8 mouse cellular contexts compared by ENCODE assay signal in the genomic region with DNA sequence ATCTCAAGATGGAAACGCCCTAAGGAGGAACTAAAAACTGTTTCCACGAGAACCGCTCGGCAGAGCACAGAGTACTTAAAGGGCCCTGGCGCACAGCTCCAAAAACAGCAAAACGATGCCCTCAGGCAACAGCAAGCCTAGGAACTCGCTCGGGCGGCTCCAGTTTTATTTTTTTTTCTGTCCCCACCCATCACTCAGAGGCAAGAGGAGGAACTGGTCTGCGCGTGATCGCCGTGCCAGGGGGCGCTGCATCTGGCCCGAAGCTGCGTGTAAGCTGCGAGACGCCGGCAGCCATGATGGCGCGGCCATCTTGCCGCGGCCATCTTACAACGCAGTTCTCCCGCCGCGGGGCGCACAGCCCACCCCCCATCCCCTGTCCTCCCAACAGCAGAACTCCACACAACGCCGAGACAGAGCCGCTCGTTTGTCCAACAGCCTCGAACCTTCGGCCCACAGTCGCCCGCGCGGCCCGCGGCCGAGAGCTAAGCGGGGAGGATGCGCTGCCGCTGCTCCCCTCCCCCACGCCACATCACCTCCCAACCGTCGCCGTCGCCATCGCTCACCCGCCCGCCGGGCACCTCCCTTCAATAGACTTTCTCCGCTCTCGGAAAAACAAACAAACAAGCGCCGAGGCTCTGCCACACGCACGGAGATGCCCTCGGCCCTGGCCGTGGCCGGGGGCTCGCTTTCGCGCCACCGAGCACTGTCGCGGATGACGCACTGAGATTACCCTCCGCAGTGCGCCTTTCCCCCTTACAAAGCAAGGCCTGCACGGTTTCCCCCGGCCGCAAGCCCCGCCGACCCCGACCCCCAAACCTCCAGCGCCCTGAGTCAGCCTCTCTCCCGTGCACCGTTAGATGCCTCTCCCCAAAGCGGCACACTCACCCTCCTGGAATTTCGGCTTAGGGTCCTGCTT. TPM values are rescaled to one million over a fixed set of nuclear protein-coding genes. Genes with fewer than 3 reads are reported as not detected.
DNase-seq lines count a peak whose midpoint lies in the region; ATAC-seq and TF ChIP-seq lines count a peak whose summit lies in the region.

No protein-coding gene starts in this region.

- in situ Hi-C loops in CH12.LX (cut with MboI; ENCODE audit: low pct_ligation_motif_present, low pct_unique_long_range_greater_than_20kb, low sequenced_read_pairs): loop anchor here (5.0 kb wide), 1 partner anchor 83 kb away; no protein-coding TSS in a partner anchor

- no peak overlapping the region for H3K4me2 ChIP-seq in CH12.LX (ENCODE audit: insufficient read depth, low read depth, poor library complexity, severe bottlenecking)
- H3K4me2 ChIP-seq in forebrain, embryonic 12.5 days: peak overlapping the region; percentile 93
- peak overlapping the region; percentile 89 for H3K4me2 ChIP-seq in heart, postnatal 0 days (ENCODE audit: low read depth, low read length)
- peak overlapping the region; percentile 80 for H3K4me2 ChIP-seq in liver, postnatal 0 days (ENCODE audit: low read depth, low read length)
- H3K4me2 ChIP-seq in neural tube, embryonic 14.5 days (ENCODE audit: low read depth, low read length): peak overlapping the region; percentile 68

- ATAC-seq in forebrain, embryonic 12.5 days (ENCODE audit: low FRiP score): peak; percentile 76
- peak; percentile 74 for ATAC-seq in heart, postnatal 0 days (ENCODE audit: insufficient read depth, low read depth)
- peak; percentile 75 for ATAC-seq in liver, postnatal 0 days
- ATAC-seq in neural tube, embryonic 14.5 days (ENCODE audit: low read depth): peak; percentile 71

- peak; percentile 87 for DNase-seq in CH12.LX (ENCODE audit: extremely low read depth)
- peak; percentile 85 for DNase-seq in c-Kit-positive CD71-positive TER-119-positive erythroid progenitor cells, embryonic 14.5 days (ENCODE audit: low spot score)
- peak; percentile 89 for DNase-seq in heart, postnatal 0 days (ENCODE audit: low spot score)
- DNase-seq in large intestine, adult 2 months (ENCODE audit: low read depth, low spot score): peak; percentile 61
- peak; percentile 92 for DNase-seq in liver, postnatal 0 days
- DNase-seq in testis, postnatal 10 days (ENCODE audit: low spot score): peak; percentile 90

- peaks cover 0 to 31% of the 10 kb centered on the region in 2 experiments; a peak in 3 of 4 replicates for H3K4me1 ChIP-seq in CH12.LX (ENCODE audit: control insufficient read depth in 1 of 2, insufficient read depth in 2 of 2)
- peaks cover 16% of the 10 kb centered on the region for H3K4me1 ChIP-seq in forebrain, embryonic 12.5 days
- H3K4me1 ChIP-seq in heart, postnatal 0 days (ENCODE audit: control insufficient read depth, insufficient read depth): peaks cover 18% of the 10 kb centered on the region
- peaks cover 18% of the 10 kb centered on the region for H3K4me1 ChIP-seq in liver, postnatal 0 days (ENCODE audit: insufficient read depth)
- peaks cover 30% of the 10 kb centered on the region for H3K4me1 ChIP-seq in neural tube, embryonic 14.5 days (ENCODE audit: control insufficient read depth, insufficient read depth, low read length)

- under 1% methylated on average over 81 of the region's 82 CpGs for WGBS in forebrain, embryonic 12.5 days
- WGBS in heart, postnatal 0 days: under 1% methylated on average over 81 of the region's 82 CpGs
- WGBS in large intestine, adult 2 months: under 1% methylated on average over 82 of the region's 82 CpGs
- WGBS in liver, postnatal 0 days (ENCODE audit: insufficient replicate concordance): under 1% methylated on average over 82 of the region's 82 CpGs
- under 1% methylated on average over 81 of the region's 82 CpGs for WGBS in neural tube, embryonic 14.5 days

- TF ChIP-seq CTCF in CH12.LX (conservative IDR thresholded peaks at IDR 0.05 in 1 of 2, IDR thresholded peaks at IDR 0.05 in 1 of 2; ENCODE audit: low read depth in 2 of 2, low read length in 2 of 2): peak in 1 of 2 experiments; percentile 81; a peak in 2 of 4 replicates
- peak; percentile 64 for TF ChIP-seq CTCF in heart, postnatal 0 days (IDR thresholded peaks at IDR 0.05; ENCODE audit: low read depth)
- peak; percentile 90 for TF ChIP-seq CTCF in liver, postnatal 0 days (IDR thresholded peaks at IDR 0.05; ENCODE audit: low read depth)

- no peaks in the 10 kb centered on the region for H3K27me3 ChIP-seq in CH12.LX (replicated peaks)
- no peaks in the 10 kb centered on the region for H3K27me3 ChIP-seq in forebrain, embryonic 12.5 days
- H3K27me3 ChIP-seq in heart, postnatal 0 days (ENCODE audit: control insufficient read depth, insufficient read depth, low read length): no peaks in the 10 kb centered on the region
- H3K27me3 ChIP-seq in liver, postnatal 0 days (ENCODE audit: insufficient read depth, low read length): no peaks in the 10 kb centered on the region
- no peaks in the 10 kb centered on the region for H3K27me3 ChIP-seq in neural tube, embryonic 14.5 days (ENCODE audit: control insufficient read depth, insufficient read depth, low read length)

- H3K36me3 ChIP-seq in CH12.LX (replicated peaks in 1 of 2; ENCODE audit: control insufficient read depth in 1 of 2, insufficient read depth in 1 of 2, low read length in 1 of 2): peaks cover 4 to 8% of the 10 kb centered on the region in 2 experiments
- peaks cover under 1% of the 10 kb centered on the region; the same call in 1 of the 2 replicates for H3K36me3 ChIP-seq in forebrain, embryonic 12.5 days (replicated peaks)
- peaks cover 7% of the 10 kb centered on the region; the same call in 1 of the 2 replicates for H3K36me3 ChIP-seq in heart, postnatal 0 days (replicated peaks; ENCODE audit: control insufficient read depth, insufficient read depth, low read length)
- peaks cover 3% of the 10 kb centered on the region for H3K36me3 ChIP-seq in liver, postnatal 0 days (replicated peaks; ENCODE audit: insufficient read depth, low read length)
- H3K36me3 ChIP-seq in neural tube, embryonic 14.5 days (ENCODE audit: control insufficient read depth, insufficient read depth, low read length): no peaks in the 10 kb centered on the region

- H3K9me3 ChIP-seq in CH12.LX (replicated peaks; ENCODE audit: low read length): no peaks in the 10 kb centered on the region
- no peaks in the 10 kb centered on the region for H3K9me3 ChIP-seq in forebrain, embryonic 12.5 days
- H3K9me3 ChIP-seq in heart, postnatal 0 days (replicated peaks; ENCODE audit: control insufficient read depth, low read length): no peaks in the 10 kb centered on the region
- no peaks in the 10 kb centered on the region for H3K9me3 ChIP-seq in liver, postnatal 0 days (ENCODE audit: low read length)
- no peaks in the 10 kb centered on the region for H3K9me3 ChIP-seq in neural tube, embryonic 14.5 days (ENCODE audit: control insufficient read depth, low read length)

- peak overlapping the region; percentile 86 to 99 (median 89) for H3K4me3 ChIP-seq in CH12.LX (replicated peaks in 1 of 3; ENCODE audit: low read depth in 2 of 3, low read length in 2 of 3, poor library complexity in 1 of 3)
- H3K4me3 ChIP-seq in forebrain, embryonic 12.5 days (replicated peaks): peak overlapping the region; percentile 90
- H3K4me3 ChIP-seq in heart, postnatal 0 days (ENCODE audit: low read depth, low read length): peak overlapping the region; percentile 97
- H3K4me3 ChIP-seq in liver, postnatal 0 days (ENCODE audit: low read depth, low read length): peak overlapping the region; percentile 100
- H3K4me3 ChIP-seq in neural tube, embryonic 14.5 days (ENCODE audit: low read depth, low read length): peak overlapping the region; percentile 88

- H3K9ac ChIP-seq in CH12.LX (ENCODE audit: insufficient read depth, low read depth): peak overlapping the region; percentile 91
- H3K9ac ChIP-seq in forebrain, embryonic 12.5 days: peak overlapping the region; percentile 97
- H3K9ac ChIP-seq in heart, postnatal 0 days (replicated peaks; ENCODE audit: low read depth, low read length): peak overlapping the region; percentile 95
- peak overlapping the region; percentile 100 for H3K9ac ChIP-seq in liver, postnatal 0 days (replicated peaks)
- peak overlapping the region; percentile 97 for H3K9ac ChIP-seq in neural tube, embryonic 14.5 days (replicated peaks; ENCODE audit: low read depth, low read length)

- TF ChIP-seq RAD21 in CH12.LX (IDR thresholded peaks at IDR 0.05; ENCODE audit: low read depth, low read length): no peak; the same call in 1 of the 2 replicates

- dilution Hi-C loops in CH12.LX (cut with MboI; ENCODE audit: extremely low pct_ligation_motif_present, extremely low pct_unique_long_range_greater_than_20kb, low sequenced_read_pairs): no loop called here

- TF ChIP-seq EP300 in CH12.LX (IDR thresholded peaks at IDR 0.05; ENCODE audit: low read length): peak; percentile 26; the same call in 1 of the 2 replicates
- TF ChIP-seq EP300 in heart, postnatal 0 days (IDR thresholded peaks at IDR 0.05; ENCODE audit: low read depth): peak; percentile 83
- TF ChIP-seq EP300 in liver, postnatal 0 days (IDR thresholded peaks at IDR 0.05; ENCODE audit: low read depth): peak; percentile 33; the same call in 1 of the 2 replicates

- H3K79me2 ChIP-seq in CH12.LX (replicated peaks; ENCODE audit: control insufficient read depth, extremely low read depth, insufficient read depth, poor library complexity, severe bottlenecking): peaks cover 47% of the 10 kb centered on the region

- H3K27ac ChIP-seq in CH12.LX (ENCODE audit: insufficient read depth, low read depth): peak overlapping the region; percentile 94
- peak overlapping the region; percentile 97 for H3K27ac ChIP-seq in forebrain, embryonic 12.5 days
- H3K27ac ChIP-seq in heart, postnatal 0 days (ENCODE audit: low read depth): peak overlapping the region; percentile 100
- H3K27ac ChIP-seq in liver, postnatal 0 days (ENCODE audit: low read depth): peak overlapping the region; percentile 100
- peak overlapping the region; percentile 100 for H3K27ac ChIP-seq in neural tube, embryonic 14.5 days (ENCODE audit: low read depth, low read length)

- no peak; the same call in 1 of the 2 replicates for TF ChIP-seq POLR2A in CH12.LX (IDR thresholded peaks at IDR 0.05; ENCODE audit: low read depth, low read length)

RNA-seq across cellular contexts. Expression of a gene that starts 0.7 kb away (rescaled TPM):
- total RNA-seq in CH12.LX (2012; rRNA removed): 127 and 139 TPM in 2 replicates
- 219 and 225 TPM in 2 replicates for total RNA-seq in CH12.LX (2014; rRNA removed)
- polyA plus RNA-seq in CH12.LX (2012; ENCODE audit: insufficient read length, low read depth): 233 and 294 TPM in 2 replicates
- polyA plus RNA-seq in forebrain, embryonic 12.5 days (2016; fragmentation: Nextera tagmentation; extraction: Ambion mirVana): 497 and 513 TPM in 2 replicates
- total RNA-seq in heart, postnatal 0 days (2014; rRNA removed; ENCODE audit: low replicate concordance): 92.5 and 111 TPM in 2 replicates
- polyA plus RNA-seq in heart, postnatal 0 days (2015; fragmentation: Nextera tagmentation; extraction: Ambion mirVana): 293 and 300 TPM in 2 replicates
- 75.3 and 77.4 TPM in 2 replicates for polyA plus RNA-seq in large intestine, adult 2 months (2012; rRNA removed)
- polyA plus RNA-seq in liver, postnatal 0 days (2015; fragmentation: Nextera tagmentation; extraction: Ambion mirVana): 129 and 135 TPM in 2 replicates
- 565 and 602 TPM in 2 replicates for polyA plus RNA-seq in neural tube, embryonic 14.5 days (2014; fragmentation: Nextera tagmentation; extraction: Ambion mirVana)

RNA-seq across cellular contexts. Expression of a gene that starts 49.0 kb away (rescaled TPM):
- 9.2 and 13.8 TPM in 2 replicates for total RNA-seq in CH12.LX (2012; rRNA removed)
- 4.7 and 5.4 TPM in 2 replicates for total RNA-seq in CH12.LX (2014; rRNA removed)
- 15.3 and 15.7 TPM in 2 replicates for polyA plus RNA-seq in CH12.LX (2012; ENCODE audit: insufficient read length, low read depth)
- 19.9 and 21.7 TPM in 2 replicates for polyA plus RNA-seq in forebrain, embryonic 12.5 days (2016; fragmentation: Nextera tagmentation; extraction: Ambion mirVana)
- 12.8 and 34.4 TPM in 2 replicates for total RNA-seq in heart, postnatal 0 days (2014; rRNA removed; ENCODE audit: low replicate concordance)
- polyA plus RNA-seq in heart, postnatal 0 days (2015; fragmentation: Nextera tagmentation; extraction: Ambion mirVana): 7.6 and 8.3 TPM in 2 replicates
- polyA plus RNA-seq in large intestine, adult 2 months (2012; rRNA removed): 2.3 and 3.0 TPM in 2 replicates
- 1.6 and 2.0 TPM in 2 replicates for polyA plus RNA-seq in liver, postnatal 0 days (2015; fragmentation: Nextera tagmentation; extraction: Ambion mirVana)
- 5.7 and 12.6 TPM in 2 replicates for polyA plus RNA-seq in neural tube, embryonic 14.5 days (2014; fragmentation: Nextera tagmentation; extraction: Ambion mirVana)

RNA-seq across cellular contexts. Expression of a gene that starts 60.0 kb away (rescaled TPM):
- total RNA-seq in CH12.LX (2012; rRNA removed) (133 and 168 TPM in 2 replicates), CH12.LX (2014; rRNA removed) (244 and 256 TPM in 2 replicates)
- 267 and 316 TPM in 2 replicates for polyA plus RNA-seq in CH12.LX (2012; ENCODE audit: insufficient read length, low read depth)
- polyA plus RNA-seq in forebrain, embryonic 12.5 days (2016; fragmentation: Nextera tagmentation; extraction: Ambion mirVana): 7.5 and 7.7 TPM in 2 replicates
- 63.6 and 151 TPM in 2 replicates for total RNA-seq in heart, postnatal 0 days (2014; rRNA removed; ENCODE audit: low replicate concordance)
- polyA plus RNA-seq in heart, postnatal 0 days (2015; fragmentation: Nextera tagmentation; extraction: Ambion mirVana): 78.8 and 85.5 TPM in 2 replicates
- 38.9 and 60.2 TPM in 2 replicates for polyA plus RNA-seq in large intestine, adult 2 months (2012; rRNA removed)
- polyA plus RNA-seq in liver, postnatal 0 days (2015; fragmentation: Nextera tagmentation; extraction: Ambion mirVana): 328 and 355 TPM in 2 replicates
- polyA plus RNA-seq in neural tube, embryonic 14.5 days (2014; fragmentation: Nextera tagmentation; extraction: Ambion mirVana): 13.6 and 40.5 TPM in 2 replicates

Comparison
In these comparisons a context has a peak if more than half of its experiments do, and no peak if none do; other contexts are left out.
1. Peak in every context shown above with its lines: DNase-seq, ATAC-seq, H3K4me3 ChIP-seq and H3K27ac ChIP-seq.